Comparison of ENCODE assay signal across 8 mouse cellular contexts in genomic region chr1:109982809-109983536, GRCm38 (mm10). TPM values are rescaled to one million over a fixed set of nuclear protein-coding genes. Genes with fewer than 3 reads are reported as not detected.
DNase-seq lines count a peak whose midpoint lies in the region; ATAC-seq and TF ChIP-seq lines count a peak whose summit lies in the region.

No protein-coding gene starts in this region.

- WGBS in forebrain, embryonic 10.5 days = 1% methylated on average over 38 of the region's 38 CpGs
- under 1% methylated on average over 38 of the region's 38 CpGs for WGBS in midbrain, embryonic 12.5 days

- ATAC-seq in midbrain, embryonic 12.5 days (ENCODE audit: low FRiP score, low read depth) = peak; percentile 90
- no peak for ATAC-seq in erythroblast, adult 5-6 weeks (replicated peaks; ENCODE audit: low FRiP score, poor library complexity, severe bottlenecking)

- H3K9me3 ChIP-seq in ES-Bruce4 (replicated peaks; ENCODE audit: control insufficient read depth, insufficient read depth, low read length, poor library complexity, severe bottlenecking) = no peaks in the 10 kb centered on the region
- no peaks in the 10 kb centered on the region for H3K9me3 ChIP-seq in forebrain, embryonic 10.5 days
- H3K9me3 ChIP-seq in midbrain, embryonic 12.5 days = no peaks in the 10 kb centered on the region

- no peaks in the 10 kb centered on the region for H3K4me1 ChIP-seq in ES-Bruce4 (ENCODE audit: control insufficient read depth, insufficient read depth, low read length)
- H3K4me1 ChIP-seq in forebrain, embryonic 10.5 days = peaks cover 37% of the 10 kb centered on the region
- H3K4me1 ChIP-seq in midbrain, embryonic 12.5 days = peaks cover 21% of the 10 kb centered on the region

- no peak for TF ChIP-seq EP300 in ES-Bruce4 (IDR thresholded peaks at IDR 0.05; ENCODE audit: insufficient read depth, low read depth, low read length)

- no peak for TF ChIP-seq POLR2A in ES-Bruce4 (IDR thresholded peaks at IDR 0.05; ENCODE audit: insufficient read depth, low read length)

- peak overlapping the region; percentile 50 for H3K4me3 ChIP-seq in ES-Bruce4 (ENCODE audit: low read depth, low read length)
- H3K4me3 ChIP-seq in forebrain, embryonic 10.5 days = peak overlapping the region; percentile 70
- H3K4me3 ChIP-seq in midbrain, embryonic 12.5 days = peak overlapping the region; percentile 66

- peak overlapping the region; percentile 93 for H3K4me2 ChIP-seq in midbrain, embryonic 12.5 days (replicated peaks)

- peak; percentile 49 for DNase-seq in ZHBTc4 (ENCODE audit: low read depth, low spot score)
- DNase-seq in forebrain, embryonic 10.5 days (ENCODE audit: extremely low spot score, low spot score) = no peak
- peak; percentile 22 to 28 for DNase-seq in layer of hippocampus, adult 8-10 months (ENCODE audit: low spot score in 2 of 2)
- DNase-seq in adrenal gland, postnatal 36 days = no peak
- DNase-seq in spleen, postnatal 36 days (ENCODE audit: low spot score in 2 of 2) = no peak

- H3K36me3 ChIP-seq in ES-Bruce4 (ENCODE audit: control insufficient read depth, insufficient read depth, low read length, poor library complexity, severe bottlenecking) = no peaks in the 10 kb centered on the region
- H3K36me3 ChIP-seq in forebrain, embryonic 10.5 days (replicated peaks) = no peaks in the 10 kb centered on the region
- no peaks in the 10 kb centered on the region for H3K36me3 ChIP-seq in midbrain, embryonic 12.5 days

- no peak overlapping the region for H3K9ac ChIP-seq in ES-Bruce4 (ENCODE audit: low read depth, poor library complexity, severe bottlenecking)
- H3K9ac ChIP-seq in midbrain, embryonic 12.5 days (replicated peaks) = peak overlapping the region; percentile 67

- H3K27ac ChIP-seq in ES-Bruce4 (ENCODE audit: insufficient read depth, low read length) = no peak overlapping the region
- H3K27ac ChIP-seq in forebrain, embryonic 10.5 days = peak overlapping the region; percentile 86
- peak overlapping the region; percentile 76 for H3K27ac ChIP-seq in midbrain, embryonic 12.5 days (replicated peaks)

- H3K27me3 ChIP-seq in ES-Bruce4 (ENCODE audit: control insufficient read depth, insufficient read depth, low read length, poor library complexity, severe bottlenecking) = no peaks in the 10 kb centered on the region; the same call in 1 of the 2 replicates
- H3K27me3 ChIP-seq in forebrain, embryonic 10.5 days (ENCODE audit: poor library complexity, severe bottlenecking) = peaks cover 11% of the 10 kb centered on the region
- no peaks in the 10 kb centered on the region for H3K27me3 ChIP-seq in midbrain, embryonic 12.5 days

- TF ChIP-seq CTCF in ES-Bruce4 (IDR thresholded peaks at IDR 0.05; ENCODE audit: low read depth, low read length) = no peak

RNA-seq across cellular contexts. Expression of gene Cdh7, which starts 0.7 kb away (rescaled TPM):
- polyA plus RNA-seq in ES-Bruce4 (2011; ENCODE audit: insufficient read depth, insufficient read length, low read depth, missing spikeins) = not detected in 2 replicates
- polyA plus RNA-seq in forebrain, embryonic 10.5 days (2016; fragmentation: Nextera tagmentation; extraction: Ambion mirVana) = 3.3 and 6.4 TPM in 2 replicates
- total RNA-seq in layer of hippocampus, adult 8-10 months (2022) = 10 to 100 TPM in 1 of 4 experiments, 1 to 10 TPM in 3; 6.4 to 11.1 (median 8.3) TPM
- polyA plus RNA-seq in midbrain, embryonic 12.5 days (2016; fragmentation: Nextera tagmentation; extraction: Ambion mirVana) = 5.2 and 6.4 TPM in 2 replicates
- under 1 TPM; 0.10 TPM for total RNA-seq in adrenal gland, postnatal 36 days (2021)
- 0.21 TPM in 1 of 2 replicates, not detected in the other for total RNA-seq in erythroblast, adult 5-6 weeks (2015; ENCODE audit: low replicate concordance)
- total RNA-seq in erythroblast, adult 5-6 weeks (2017; ENCODE audit: low replicate concordance) = 0.28 and 1.4 TPM in 2 replicates

Comparison
In these comparisons a context has a peak if more than half of its experiments do, and no peak if none do; other contexts are left out.
1. DNase-seq: peak in ZHBTc4 (single experiment) and layer of hippocampus, adult 8-10 months (2 of 2); none in forebrain, embryonic 10.5 days (single experiment), adrenal gland, postnatal 36 days (0 of 2) and spleen, postnatal 36 days (0 of 2).
2. Peak in every context shown above with its lines, with median percentiles within 50 percentile points of each other: H3K4me3 ChIP-seq.